Mouse (Mus musculus) layer of hippocampus, adult 6 months (tissue): ENCODE data around the gene Frrs1l. TPM values are rescaled to one million over a fixed set of nuclear protein-coding genes. Genes with fewer than 3 reads are reported as not detected.

Source experiments
- long read RNA-seq, 2 experiments: library from polyadenylated mRNA; unstranded; transcript quantifications; one replicate each; pipeline ENCODE4 v2.0.0; 2019 to 2020
- polyA plus RNA-seq: library from polyadenylated mRNA; unstranded; fragments of <200 nt; fragmentation: Nextera tagmentation; gene quantifications from 2 replicates; pipeline ENCODE4 v1.2.3, GENCODE M21; 2021

The Frrs1l gene
- 26.0 and 27.3 TPM in 2 replicates for polyA plus RNA-seq
- long read RNA-seq, experiment 1, full-length matches to known transcripts = 11 of 152 reads
- long read RNA-seq, experiment 1, partial matches to known transcripts = 11 of 152 reads
- long read RNA-seq, experiment 1, other reads (novel, unspliced or antisense) = 130 of 152 reads
- long read RNA-seq, experiment 2, full-length matches to known transcripts = 46 of 144 reads
- long read RNA-seq, experiment 2, partial matches to known transcripts = 10 of 144 reads
- long read RNA-seq, experiment 2, other reads (novel, unspliced or antisense) = 88 of 144 reads

GRCm38 (mm10) chr4:56990215-56990584 lies at the start of gene Frrs1l:
Frrs1l (minus strand) TSS chr4:56990391.

GRCm38 (mm10) chr4:56946641-56947640 lies 43.2 kb downstream of the Frrs1l start, which contains the start of gene Tmem245:
Tmem245 (minus strand) TSS chr4:56947437.

Other genes starting within 250 kb of the Frrs1l start
- gene Actl7b, start 248.9 kb downstream of the Frrs1l start, polyA plus RNA-seq = not detected in 2 replicates
- not detected in 2 replicates for gene Actl7a, start 247.0 kb downstream of the Frrs1l start, polyA plus RNA-seq
- 19.5 and 21.1 TPM in 2 replicates for gene Elp1, start 188.1 kb downstream of the Frrs1l start, polyA plus RNA-seq
- 7.7 and 9.0 TPM in 2 replicates for gene Fam206a, start 188.0 kb downstream of the Frrs1l start, polyA plus RNA-seq
- 4.2 and 9.2 TPM in 2 replicates for gene Ctnnal1, start 125.2 kb downstream of the Frrs1l start, polyA plus RNA-seq
- gene Tmem245, start 43.0 kb downstream of the Frrs1l start, polyA plus RNA-seq = 4.4 and 5.2 TPM in 2 replicates
- 1.8 and 2.5 TPM in 2 replicates for gene Epb41l4b, start 153.0 kb upstream of the Frrs1l start, polyA plus RNA-seq